Mouse (Mus musculus) MEL (cell line): ENCODE results near the gene Wdr93. TPM values are rescaled to one million over a fixed set of nuclear protein-coding genes. Genes with fewer than 3 reads are reported as not detected.

Source experiments
- DNase-seq: peaks from one replicate; pipeline ENCODE4 v3.0.0; 2011; ENCODE audit warnings: low read depth, low spot score
- H3K27ac ChIP-seq: 2 replicates; pipeline ENCODE4 v1.5.1; 2012; ENCODE audit warnings: low read depth, mild to moderate bottlenecking, control low read depth, low read length, moderate library complexity; ENCODE audit not compliant: control insufficient read depth
- H3K27me3 ChIP-seq, 2 experiments: fragments of 150-350 bp in 1 of 2; sonication (generic) in 1 of 2; 2 replicates each; pipeline ENCODE4 v1.6.1; 2012; ENCODE audit warnings: low read length in 2 of 2, mild to moderate bottlenecking in 2 of 2, improper control_type of control experiment in 1 of 2, moderate library complexity in 1 of 2; ENCODE audit not compliant: insufficient read depth in 2 of 2, control insufficient read depth in 1 of 2
- H3K36me3 ChIP-seq, 2 experiments: 2 replicates each; pipeline ENCODE4 v1.6.1; 2012 to 2014; ENCODE audit warnings: low read length in 2 of 2, improper control_type of control experiment in 1 of 2, inconsistent platforms in 1 of 2, mild to moderate bottlenecking in 1 of 2; ENCODE audit not compliant: insufficient read depth in 2 of 2, control insufficient read depth in 1 of 2
- H3K4me1 ChIP-seq, 2 experiments: fragments of 150-350 bp in 1 of 2; sonication (generic) in 1 of 2; 2 replicates each; pipeline ENCODE4 v1.6.1; 2012; ENCODE audit warnings: low read length in 2 of 2, improper control_type of control experiment in 1 of 2, mild to moderate bottlenecking in 1 of 2; ENCODE audit not compliant: insufficient read depth in 2 of 2, control insufficient read depth in 1 of 2
- H3K4me3 ChIP-seq, 2 experiments: fragments of 150-350 bp in 1 of 2; sonication (generic) in 1 of 2; 2 replicates each; pipeline ENCODE4 v1.5.1; 2012; ENCODE audit warnings: low read depth in 2 of 2, low read length in 2 of 2, mild to moderate bottlenecking in 2 of 2, moderate library complexity in 2 of 2, control low read depth in 1 of 2, improper control_type of control experiment in 1 of 2; ENCODE audit not compliant: control insufficient read depth in 1 of 2, insufficient read depth in 1 of 2
- H3K79me2 ChIP-seq: 2 replicates; pipeline ENCODE4 v1.6.1; 2012; ENCODE audit warnings: mild to moderate bottlenecking, low read length, moderate library complexity; ENCODE audit not compliant: control insufficient read depth, poor library complexity, insufficient read depth
- H3K9ac ChIP-seq: 2 replicates; pipeline ENCODE4 v1.6.1; 2012; ENCODE audit warnings: low read depth, mild to moderate bottlenecking, control low read depth, low read length, moderate library complexity; ENCODE audit not compliant: control insufficient read depth, poor library complexity, severe bottlenecking
- H3K9me3 ChIP-seq: fragments of 150-350 bp; sonication (generic); replicated peaks from 2 replicates; pipeline ENCODE4 v1.6.1; 2012; ENCODE audit warnings: mild to moderate bottlenecking, low read length, improper control_type of control experiment, moderate library complexity; ENCODE audit not compliant: insufficient read depth
- CTCF ChIP-seq, 3 experiments: IDR thresholded peaks in 2 of 3; conservative IDR thresholded peaks in 1 of 3; 2 replicates each; pipeline ENCODE4 v1.5.1; 2011 to 2012; ENCODE audit warnings: low read length in 3 of 3, low read depth in 2 of 3, mild to moderate bottlenecking in 2 of 3, improper control_type of control experiment in 1 of 3, inconsistent platforms in 1 of 3, mixed read lengths in 1 of 3, moderate library complexity in 1 of 3; ENCODE audit not compliant: control insufficient read depth in 1 of 3, insufficient read depth in 1 of 3, poor library complexity in 1 of 3, severe bottlenecking in 1 of 3
- ELF1 ChIP-seq: IDR thresholded peaks from 2 replicates; pipeline ENCODE4 v1.6.1; 2014; ENCODE audit warnings: low read depth, mild to moderate bottlenecking, inconsistent platforms, low read length, improper control_type of control experiment, moderate library complexity
- EP300 ChIP-seq, 2 experiments: IDR thresholded peaks; 2 replicates each; pipeline ENCODE4 v1.6.1; 2011; ENCODE audit warnings: improper control_type of control experiment in 2 of 2, low read length in 2 of 2, low read depth in 1 of 2, mild to moderate bottlenecking in 1 of 2
- GABPA ChIP-seq: IDR thresholded peaks from 2 replicates; pipeline ENCODE4 v1.6.1; 2012; ENCODE audit warnings: low read depth, mild to moderate bottlenecking, inconsistent platforms, low read length, improper control_type of control experiment, moderate library complexity
- GATA1 ChIP-seq: IDR thresholded peaks from 2 replicates; pipeline ENCODE4 v1.6.1; 2011; ENCODE audit warnings: low read depth, low read length, improper control_type of control experiment
- HCFC1 ChIP-seq: IDR thresholded peaks from 2 replicates; pipeline ENCODE4 v1.6.1; 2012; ENCODE audit warnings: low read depth, mild to moderate bottlenecking, inconsistent platforms, low read length, improper control_type of control experiment, moderate library complexity
- MAX ChIP-seq: IDR thresholded peaks from 2 replicates; pipeline ENCODE4 v1.6.1; 2011; ENCODE audit warnings: low read length, improper control_type of control experiment
- MAZ ChIP-seq: IDR thresholded peaks from 2 replicates; pipeline ENCODE4 v1.6.1; 2012; ENCODE audit warnings: low read depth, mild to moderate bottlenecking, inconsistent platforms, low read length, improper control_type of control experiment
- MYC ChIP-seq: IDR thresholded peaks from 2 replicates; pipeline ENCODE4 v1.6.1; 2011; ENCODE audit warnings: low read depth, mild to moderate bottlenecking, low read length, improper control_type of control experiment, moderate library complexity
- NRF1 ChIP-seq: IDR thresholded peaks from 2 replicates; pipeline ENCODE4 v1.6.1; 2014; ENCODE audit warnings: low read depth, mild to moderate bottlenecking, inconsistent platforms, low read length, improper control_type of control experiment, moderate library complexity; ENCODE audit not compliant: poor library complexity, insufficient read depth, severe bottlenecking
- POLR2AphosphoS2 ChIP-seq: IDR thresholded peaks from 2 replicates; pipeline ENCODE4 v1.6.1; 2011; ENCODE audit warnings: low read length, improper control_type of control experiment
- RAD21 ChIP-seq: IDR thresholded peaks from 2 replicates; pipeline ENCODE4 v1.6.1; 2011; ENCODE audit warnings: mild to moderate bottlenecking, low read depth, low read length, improper control_type of control experiment
- RCOR1 ChIP-seq: IDR thresholded peaks from 2 replicates; pipeline ENCODE4 v1.6.1; 2012; ENCODE audit warnings: low read depth, mild to moderate bottlenecking, inconsistent platforms, low read length, improper control_type of control experiment
- SMC3 ChIP-seq: IDR thresholded peaks from 2 replicates; pipeline ENCODE4 v1.6.1; 2011; ENCODE audit warnings: low read depth, low read length, improper control_type of control experiment
- TAL1 ChIP-seq: IDR thresholded peaks from 2 replicates; pipeline ENCODE4 v1.6.1; 2012; ENCODE audit warnings: mild to moderate bottlenecking, inconsistent platforms, low read length, moderate library complexity, mixed read lengths
- UBTF ChIP-seq: IDR thresholded peaks from 2 replicates; pipeline ENCODE4 v1.6.1; 2012; ENCODE audit warnings: low read depth, mild to moderate bottlenecking, inconsistent platforms, low read length, improper control_type of control experiment, moderate library complexity, borderline replicate concordance; ENCODE audit not compliant: insufficient read depth
- ZC3H11A ChIP-seq: IDR thresholded peaks from 2 replicates; pipeline ENCODE4 v1.6.1; 2012; ENCODE audit warnings: low read depth, mild to moderate bottlenecking, inconsistent platforms, low read length, improper control_type of control experiment
- ZKSCAN1 ChIP-seq: IDR thresholded peaks from 2 replicates; pipeline ENCODE4 v1.6.1; 2012; ENCODE audit warnings: low read depth, mild to moderate bottlenecking, inconsistent platforms, low read length, improper control_type of control experiment, moderate library complexity
- polyA plus RNA-seq, 2 experiments: library from polyadenylated mRNA; stranded (reverse) in 1 of 2; unstranded in 1 of 2; fragments of >175 nt in 1 of 2; fragments of >200 nt in 1 of 2; gene quantifications; 2 replicates each; pipeline versions ENCODE4 v1.2.1 to v1.2.4; 2012; ENCODE audit warnings: low replicate concordance in 2 of 2, low read depth in 1 of 2; ENCODE audit not compliant: insufficient read length in 2 of 2, insufficient read depth in 1 of 2, missing spikeins in 1 of 2
- total RNA-seq: library from RNA; depleted of rRNA; stranded (reverse); fragments of 300-350 nt; gene quantifications from 2 replicates; pipeline ENCODE4 v1.2.3, GENCODE M21; 2012

The Wdr93 gene
- total and polyA plus RNA-seq, 3 experiments = 0.23 to 0.40 TPM; not detected in 1

DNA sequence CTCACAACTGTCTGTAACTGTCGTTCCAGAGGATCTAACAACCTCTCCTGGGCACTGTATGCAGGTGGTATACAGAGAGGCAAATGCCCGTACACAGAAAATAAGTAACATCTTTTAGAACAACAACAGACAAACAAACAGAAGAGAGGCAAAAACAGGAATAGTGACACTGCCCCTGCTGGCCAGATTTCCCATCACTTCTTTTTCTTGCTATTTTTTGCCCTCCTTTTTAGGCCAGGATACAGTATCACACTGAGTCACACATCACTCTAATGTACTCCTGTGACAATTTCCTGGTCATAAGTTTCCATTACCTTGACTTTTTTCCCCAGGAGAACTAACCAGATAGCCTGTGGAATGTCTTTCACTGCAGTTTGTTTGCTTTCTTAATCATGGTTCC, 13.4 kb downstream of the Wdr93 start:
- no peak overlapping the region for H3K9ac ChIP-seq
- no peak overlapping the region for H3K4me3 ChIP-seq
- H3K27ac ChIP-seq = no peak overlapping the region
- peaks cover 0 to 18% of the 10 kb centered on the region in 2 experiments; a peak in 2 of 4 replicates for H3K36me3 ChIP-seq
- H3K79me2 ChIP-seq = no peaks in the 10 kb centered on the region
- no peaks in the 10 kb centered on the region for H3K9me3 ChIP-seq
- H3K27me3 ChIP-seq = no peaks in the 10 kb centered on the region
- DNase-seq = peak; percentile 24
- TF ChIP-seq ZKSCAN1 (no peak), CTCF (IDR thresholded peaks at IDR 0.05 in 2 of 3, conservative IDR thresholded peaks at IDR 0.05 in 1 of 3; ENCODE audit: control insufficient read depth in 1 of 3, insufficient read depth in 1 of 3, low read depth in 2 of 3, low read length in 3 of 3, poor library complexity in 1 of 3, severe bottlenecking in 1 of 3) (peak; percentile 2 to 39 (median 17); a peak in 2 of 6 replicates), POLR2AphosphoS2 (no peak)
- TF ChIP-seq, all 39 proteins: peak for 1
- H3K4me1 ChIP-seq = peaks cover 11% of the 10 kb centered on the region in 2 experiments

DNA sequence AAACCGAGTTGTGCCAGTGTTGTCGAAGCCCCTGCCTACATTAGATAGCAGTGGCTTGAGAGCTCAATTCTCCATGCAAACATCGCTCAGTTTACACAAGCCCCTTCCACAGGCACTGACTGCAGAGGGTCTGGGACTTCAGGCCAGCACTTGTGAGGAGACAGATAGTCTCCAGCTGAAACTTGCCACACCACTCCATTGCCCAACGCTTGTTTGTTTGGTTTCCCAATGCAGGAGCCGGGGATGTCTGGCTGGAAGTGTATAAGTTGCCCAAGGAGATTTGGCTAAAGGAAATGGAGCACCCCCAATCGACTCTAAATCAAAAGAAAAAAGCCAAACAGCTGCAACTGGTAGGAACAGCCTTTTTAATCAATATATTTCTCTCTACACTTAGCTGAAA, 15.2 kb downstream of the Wdr93 start:
- no peak overlapping the region for H3K4me3 ChIP-seq
- H3K27ac ChIP-seq = no peak overlapping the region
- no peak overlapping the region for H3K9ac ChIP-seq
- H3K36me3 ChIP-seq = peaks cover 0 to 24% of the 10 kb centered on the region in 2 experiments; a peak in 2 of 4 replicates
- TF ChIP-seq EP300 (IDR thresholded peaks at IDR 0.05; ENCODE audit: low read depth in 1 of 2, low read length in 2 of 2) = no peak
- no peak for TF ChIP-seq RCOR1
- TF ChIP-seq UBTF = no peak
- no peak for TF ChIP-seq MAZ
- no peak for TF ChIP-seq HCFC1
- no peak for TF ChIP-seq NRF1
- no peak for TF ChIP-seq MYC
- TF ChIP-seq GABPA = no peak
- no peak for TF ChIP-seq SMC3
- no peak for TF ChIP-seq TAL1
- no peak for TF ChIP-seq MAX
- no peak for TF ChIP-seq ELF1
- TF ChIP-seq GATA1 = no peak
- TF ChIP-seq ZC3H11A = no peak
- no peak for TF ChIP-seq POLR2AphosphoS2
- no peak for TF ChIP-seq RAD21
- no peak for DNase-seq
- H3K9me3 ChIP-seq = no peaks in the 10 kb centered on the region
- H3K27me3 ChIP-seq = no peaks in the 10 kb centered on the region
- no peaks in the 10 kb centered on the region for H3K79me2 ChIP-seq
- H3K4me1 ChIP-seq = peaks cover 11 to 20% of the 10 kb centered on the region in 2 experiments
